Mouse (Mus musculus) megakaryocyte, embryonic 14.5 days (primary cell): ENCODE measurements around the gene Wdr34. TPM values are rescaled to one million over a fixed set of nuclear protein-coding genes. Genes with fewer than 3 reads are reported as not detected.

Experiments
- H3K27me3 ChIP-seq: replicated peaks from 2 replicates; pipeline ENCODE3; 2012; ENCODE audit warnings: inconsistent platforms
- H3K36me3 ChIP-seq: replicated peaks from 2 replicates; pipeline ENCODE3; 2012; ENCODE audit warnings: low read length, inconsistent platforms, mixed read lengths
- H3K4me1 ChIP-seq: 2 replicates; pipeline ENCODE4 v1.6.1; 2012; ENCODE audit warnings: inconsistent platforms
- H3K4me3 ChIP-seq: replicated peaks from 2 replicates; pipeline ENCODE3; 2012; ENCODE audit warnings: moderate library complexity, mild to moderate bottlenecking, inconsistent platforms
- H3K9me3 ChIP-seq: 2 replicates; pipeline ENCODE4 v1.6.1; 2012; ENCODE audit warnings: inconsistent platforms
- FLI1 ChIP-seq: IDR thresholded peaks from 2 replicates; pipeline ENCODE4 v1.6.1; 2012; ENCODE audit warnings: low read length, inconsistent platforms, mixed read lengths
- GATA1 ChIP-seq: IDR thresholded peaks from 3 replicates; pipeline ENCODE4 v1.6.1; 2012; ENCODE audit warnings: mixed read lengths, low read length, inconsistent platforms, borderline replicate concordance
- polyA plus RNA-seq: library from polyadenylated mRNA; stranded (reverse); fragments of >175 nt; gene quantifications from 2 replicates; pipeline ENCODE4 v1.2.3, GENCODE M21; 2012; ENCODE audit warnings: low replicate concordance; ENCODE audit not compliant: insufficient read depth

Wdr34 gene
- polyA plus RNA-seq, 1 experiment: 12.4 TPM

DNA sequence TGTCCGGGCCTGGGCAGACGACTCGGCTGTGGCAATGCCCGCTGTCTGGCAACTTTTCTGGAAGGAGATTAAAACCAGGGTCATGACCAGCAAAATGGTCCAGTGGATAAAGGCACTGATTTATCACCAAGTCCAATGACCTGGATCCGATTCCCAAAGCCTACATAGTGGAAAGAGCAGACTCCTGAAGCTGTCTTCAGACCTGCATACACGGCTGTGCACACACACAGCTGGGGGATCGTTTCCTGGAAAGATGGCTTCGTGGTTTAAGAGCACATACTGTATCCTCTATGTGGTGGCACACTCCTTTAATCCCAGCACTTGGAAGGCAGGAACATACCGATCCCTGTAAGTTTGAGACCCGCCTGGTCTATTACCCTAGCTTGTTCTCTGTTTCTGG, 10.3 kb downstream of the Wdr34 start:
- Histone ChIP-seq H3K4me3 (no peak overlapping the region), H3K36me3 (peaks cover 44% of the 10 kb centered on the region), H3K9me3 (peaks cover 5% of the 10 kb centered on the region), H3K4me1 (peaks cover 15% of the 10 kb centered on the region), H3K27me3 (peaks cover 2% of the 10 kb centered on the region)
- TF ChIP-seq GATA1: no peak
- no peak for TF ChIP-seq FLI1

GRCm38 (mm10) chr2:30037762-30038161, 10.9 kb downstream of the Wdr34 start:
- peaks cover 2% of the 10 kb centered on the region for H3K27me3 ChIP-seq
- no peak overlapping the region for H3K4me3 ChIP-seq
- H3K9me3 ChIP-seq: peaks cover 5% of the 10 kb centered on the region
- no peak for TF ChIP-seq GATA1
- no peak for TF ChIP-seq FLI1
- H3K4me1 ChIP-seq: peaks cover 12% of the 10 kb centered on the region
- peaks cover 50% of the 10 kb centered on the region for H3K36me3 ChIP-seq

- TF ChIP-seq FLI1 (no peak), GATA1 (no peak)
- Histone ChIP-seq H3K4me1 (peaks cover 16% of the 10 kb centered on the region), H3K4me3 (no peak overlapping the region), H3K27me3 (peaks cover 2% of the 10 kb centered on the region), H3K36me3 (peaks cover 85% of the 10 kb centered on the region), H3K9me3 (no peaks in the 10 kb centered on the region)
Measured at GRCm38 (mm10) chr2:30032957-30033356, 15.7 kb downstream of the Wdr34 start.

DNA sequence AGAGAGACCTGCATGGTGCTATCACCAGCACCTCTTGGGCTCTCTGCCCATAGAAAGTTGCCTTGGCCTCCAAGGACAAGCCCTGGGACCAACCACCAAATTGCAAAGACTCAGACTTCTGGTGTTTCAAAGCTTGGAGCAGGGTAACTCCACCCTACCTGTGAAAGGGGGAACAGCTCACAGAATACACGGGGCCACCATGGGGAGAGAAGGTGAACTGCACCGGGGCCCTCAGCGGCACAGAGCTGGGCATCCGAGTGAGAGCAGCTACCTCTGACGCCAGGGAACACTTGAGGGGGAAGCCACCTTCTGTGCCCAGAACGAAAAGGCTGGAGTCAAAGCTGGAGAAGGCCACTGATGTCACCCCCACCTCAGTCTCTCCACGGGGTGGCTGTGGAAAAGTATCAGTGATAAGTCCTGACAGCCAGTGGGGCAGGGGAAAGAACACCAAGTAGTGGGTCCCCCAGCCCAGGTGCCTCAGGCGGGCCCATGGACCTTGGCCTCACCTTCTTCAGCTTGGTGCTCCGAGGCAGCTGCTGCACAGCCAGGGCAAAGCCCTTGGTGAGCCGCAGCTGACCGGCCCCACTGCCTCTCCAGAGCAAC, 16.3 kb downstream of the Wdr34 start:
- no peaks in the 10 kb centered on the region for H3K9me3 ChIP-seq
- TF ChIP-seq GATA1 (no peak), FLI1 (no peak)
- no peak overlapping the region for H3K4me3 ChIP-seq
- no peaks in the 10 kb centered on the region for H3K27me3 ChIP-seq
- H3K4me1 ChIP-seq: peaks cover 16% of the 10 kb centered on the region
- H3K36me3 ChIP-seq: peaks cover 85% of the 10 kb centered on the region

DNA sequence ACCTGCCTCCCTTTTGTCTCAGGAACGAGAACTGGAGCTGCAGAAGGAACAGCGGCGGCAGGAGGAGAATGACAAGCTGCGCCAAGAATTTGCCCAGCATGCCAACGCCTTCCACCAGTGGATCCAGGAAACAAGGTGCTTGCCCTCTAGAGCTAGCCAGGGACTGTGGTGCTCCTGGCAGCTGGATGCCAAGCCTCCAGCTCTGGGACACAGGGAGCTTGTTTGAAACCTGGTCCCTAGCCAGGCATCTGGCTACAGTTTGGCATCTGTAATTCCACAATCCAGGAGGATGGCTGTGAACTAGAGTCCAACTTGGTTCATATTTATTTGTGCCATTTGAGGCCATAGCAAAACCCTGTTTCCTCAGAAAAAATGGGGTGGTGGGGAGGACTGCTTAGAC, 21.7 kb downstream of the Wdr34 start:
- peaks cover 16% of the 10 kb centered on the region for H3K4me1 ChIP-seq
- no peaks in the 10 kb centered on the region for H3K9me3 ChIP-seq
- no peaks in the 10 kb centered on the region for H3K27me3 ChIP-seq
- H3K36me3 ChIP-seq: peaks cover 99% of the 10 kb centered on the region
- no peak overlapping the region for H3K4me3 ChIP-seq
- TF ChIP-seq FLI1: no peak
- no peak for TF ChIP-seq GATA1

- TF ChIP-seq FLI1 (no peak), GATA1 (no peak)
- H3K36me3 ChIP-seq: peaks cover 99% of the 10 kb centered on the region
Measured at GRCm38 (mm10) chr2:30025454-30025853, 23.2 kb downstream of the Wdr34 start.

GRCm38 (mm10) chr2:30014326-30014966, 34.2 kb downstream of the Wdr34 start:
- H3K27me3 ChIP-seq: no peaks in the 10 kb centered on the region
- H3K9me3 ChIP-seq: no peaks in the 10 kb centered on the region
- no peaks in the 10 kb centered on the region for H3K4me1 ChIP-seq
- H3K36me3 ChIP-seq: peaks cover 98% of the 10 kb centered on the region
- H3K4me3 ChIP-seq: no peak overlapping the region
- TF ChIP-seq FLI1 (no peak), GATA1 (no peak)

More at GRCm38 (mm10) chr2:30025454-30025853, 23.2 kb downstream of the Wdr34 start:
- H3K9me3 ChIP-seq: no peaks in the 10 kb centered on the region
- no peaks in the 10 kb centered on the region for H3K27me3 ChIP-seq
- H3K4me3 ChIP-seq: no peak overlapping the region
- H3K4me1 ChIP-seq: peaks cover 16% of the 10 kb centered on the region

- peaks cover 100% of the 10 kb centered on the region for H3K36me3 ChIP-seq
Measured at GRCm38 (mm10) chr2:30010840-30011281, 37.8 kb downstream of the Wdr34 start.

GRCm38 (mm10) chr2:30009101-30009500, 39.6 kb downstream of the Wdr34 start:
- H3K4me1 ChIP-seq: peaks cover 6% of the 10 kb centered on the region
- H3K27me3 ChIP-seq: no peaks in the 10 kb centered on the region
- no peak overlapping the region for H3K4me3 ChIP-seq
- no peaks in the 10 kb centered on the region for H3K9me3 ChIP-seq
- H3K36me3 ChIP-seq: peaks cover 100% of the 10 kb centered on the region
- TF ChIP-seq FLI1: no peak
- TF ChIP-seq GATA1: no peak

More at GRCm38 (mm10) chr2:30010840-30011281, 37.8 kb downstream of the Wdr34 start:
- TF ChIP-seq FLI1 (no peak), GATA1 (no peak)
- Histone ChIP-seq H3K4me1 (peaks cover 2% of the 10 kb centered on the region), H3K9me3 (no peaks in the 10 kb centered on the region), H3K27me3 (no peaks in the 10 kb centered on the region), H3K4me3 (no peak overlapping the region)

DNA sequence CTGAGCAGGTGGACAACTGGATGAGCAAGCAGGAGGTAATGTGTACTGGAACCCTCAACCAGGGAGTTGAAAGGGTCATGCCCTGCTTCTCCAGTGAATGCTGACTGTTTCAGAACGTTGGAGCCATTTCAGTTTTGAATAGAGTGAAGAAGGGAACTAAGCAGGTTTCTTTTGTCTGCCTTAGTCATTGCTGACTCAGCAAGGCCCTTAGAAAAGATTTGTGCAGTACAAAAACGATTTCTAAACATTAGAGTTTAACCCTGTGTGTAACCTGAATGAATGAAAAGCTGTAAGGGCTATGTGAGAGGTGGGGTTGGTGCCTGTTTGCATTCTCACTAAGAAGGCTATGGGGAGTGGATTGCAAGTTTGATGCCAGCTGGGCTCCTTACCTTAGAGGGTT, 56.7 kb downstream of the Wdr34 start:
- no peaks in the 10 kb centered on the region for H3K27me3 ChIP-seq
- H3K4me3 ChIP-seq: no peak overlapping the region
- H3K4me1 ChIP-seq: no peaks in the 10 kb centered on the region
- H3K36me3 ChIP-seq: peaks cover 98% of the 10 kb centered on the region
- TF ChIP-seq FLI1 (no peak), GATA1 (no peak)
- H3K9me3 ChIP-seq: no peaks in the 10 kb centered on the region

Other genes starting within 250 kb of the Wdr34 start
- gene Slc27a4, start 246.2 kb downstream of the Wdr34 start, polyA plus RNA-seq: 12.4 and 15.2 TPM in 2 replicates
- 74.8 and 193 TPM in 2 replicates for gene Urm1, start 228.8 kb downstream of the Wdr34 start, polyA plus RNA-seq
- gene Cercam, start 179.7 kb downstream of the Wdr34 start, polyA plus RNA-seq: 68.0 and 210 TPM in 2 replicates
- gene Odf2, start 159.7 kb downstream of the Wdr34 start, polyA plus RNA-seq: 2.2 and 19.1 TPM in 2 replicates
- 8.3 and 30.4 TPM in 2 replicates for gene Gle1, start 113.5 kb downstream of the Wdr34 start, polyA plus RNA-seq
- gene Sptan1, start 83.3 kb downstream of the Wdr34 start, polyA plus RNA-seq: 4.4 and 63.0 TPM in 2 replicates
- 207 and 239 TPM in 2 replicates for gene Set, start 8.5 kb upstream of the Wdr34 start, polyA plus RNA-seq
- 19.4 and 62.2 TPM in 2 replicates for gene Pkn3, start 28.8 kb upstream of the Wdr34 start, polyA plus RNA-seq
- 58.2 and 66.6 TPM in 2 replicates for gene Zdhhc12, start 44.8 kb upstream of the Wdr34 start, polyA plus RNA-seq
- 12.2 and 20.0 TPM in 2 replicates for gene Zer1, start 75.7 kb upstream of the Wdr34 start, polyA plus RNA-seq
- 18.0 and 28.7 TPM in 2 replicates for gene Tbc1d13, start 84.9 kb upstream of the Wdr34 start, polyA plus RNA-seq
- 16.4 and 28.0 TPM in 2 replicates for gene Endog, start 122.6 kb upstream of the Wdr34 start, polyA plus RNA-seq
- 19.0 and 20.8 TPM in 2 replicates for gene Spout1, start 129.6 kb upstream of the Wdr34 start, polyA plus RNA-seq
- 7.7 TPM in 1 of 2 replicates, not detected in the other for gene Kyat1, start 157.0 kb upstream of the Wdr34 start, polyA plus RNA-seq
- gene Lrrc8a, start 188.8 kb upstream of the Wdr34 start, polyA plus RNA-seq: 2.7 and 5.1 TPM in 2 replicates
- 3.3 and 6.4 TPM in 2 replicates for gene Gm28035, start 191.7 kb upstream of the Wdr34 start, polyA plus RNA-seq
- gene Phyhd1, start 217.3 kb upstream of the Wdr34 start, polyA plus RNA-seq: 6.7 and 11.3 TPM in 2 replicates
- not detected in 2 replicates for gene Gm28038, start 232.2 kb upstream of the Wdr34 start, polyA plus RNA-seq
- 1.9 and 7.1 TPM in 2 replicates for gene Dolk, start 237.5 kb upstream of the Wdr34 start, polyA plus RNA-seq
- gene Nup188, start 237.5 kb upstream of the Wdr34 start, polyA plus RNA-seq: 72.2 and 120 TPM in 2 replicates